Comparison of ENCODE assay signal across 22 mouse cellular contexts in the genomic region with DNA sequence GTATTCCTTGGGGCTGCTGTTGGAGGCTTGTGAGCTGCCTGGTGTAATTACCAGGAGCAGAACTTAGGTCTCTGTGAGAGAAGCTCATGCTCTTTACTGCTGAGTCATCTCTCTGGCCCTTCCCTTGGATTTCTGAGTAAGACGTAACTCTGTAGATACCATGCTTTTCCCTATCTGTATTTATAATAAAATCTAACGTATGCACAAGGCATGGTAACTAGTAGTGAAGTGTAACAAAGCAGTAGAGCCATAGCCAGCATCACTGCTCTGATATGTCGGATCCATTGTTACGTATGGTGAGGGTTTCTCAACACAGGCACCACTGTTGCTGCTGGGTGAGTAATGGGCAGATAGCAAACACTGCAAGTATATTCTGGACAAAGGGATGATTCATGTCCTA. TPM values are rescaled to one million over a fixed set of nuclear protein-coding genes. Genes with fewer than 3 reads are reported as not detected.
DNase-seq lines count a peak whose midpoint lies in the region; ATAC-seq lines count a peak whose summit lies in the region.
"Had no signal": no experiment of that assay in that cellular context is flagged by ENCODE, and none has a peak within 500 bp of the region (broad histone marks: within the 10 kb centered on the region; RNA-seq: fewer than 3 reads in every experiment).

No protein-coding gene starts in this region.

- H3K27ac ChIP-seq in liver, embryonic 13.5 days = peak overlapping the region; percentile 56; the same call in 1 of the 2 replicates
- H3K27ac ChIP-seq in kidney, embryonic 14.5 days (ENCODE audit: low read depth, low read length) = no peak overlapping the region
- H3K27ac ChIP-seq: embryonic facial prominence, embryonic 15.5 days; forebrain, embryonic 12.5 days; hindbrain, embryonic 14.5 days; kidney, postnatal 0 days; limb, embryonic 10.5 days; midbrain, embryonic 10.5 days had no signal

- no peaks in the 10 kb centered on the region for H3K9me3 ChIP-seq in megakaryocyte, embryonic 14.5 days
- H3K9me3 ChIP-seq in liver, embryonic 13.5 days (replicated peaks) = no peaks in the 10 kb centered on the region
- H3K9me3 ChIP-seq in kidney, embryonic 14.5 days (ENCODE audit: control insufficient read depth, low read length) = no peaks in the 10 kb centered on the region
- H3K9me3 ChIP-seq: embryonic facial prominence, embryonic 15.5 days; forebrain, embryonic 12.5 days; heart, embryonic 12.5 days; limb, embryonic 10.5 days; midbrain, embryonic 10.5 days had no signal

- peaks cover 89% of the 10 kb centered on the region for H3K36me3 ChIP-seq in megakaryocyte, embryonic 14.5 days (replicated peaks; ENCODE audit: low read length)
- H3K36me3 ChIP-seq in liver, embryonic 13.5 days = peaks cover 74% of the 10 kb centered on the region
- H3K36me3 ChIP-seq in kidney, embryonic 14.5 days (ENCODE audit: control insufficient read depth, insufficient read depth, low read length) = no peaks in the 10 kb centered on the region
- H3K36me3 ChIP-seq: embryonic facial prominence, embryonic 15.5 days; forebrain, embryonic 12.5 days; limb, embryonic 10.5 days had no signal

- no peak for ATAC-seq in megakaryocyte, adult 5-6 weeks (ENCODE audit: poor library complexity, severe bottlenecking)
- peak; percentile 83 for ATAC-seq in liver, embryonic 13.5 days (ENCODE audit: low read depth)
- ATAC-seq in kidney, embryonic 14.5 days (ENCODE audit: low FRiP score, low TSS enrichment) = no peak

- DNase-seq in c-Kit-positive CD71-positive TER-119-negative erythroid progenitor cells, embryonic 14.5 days (ENCODE audit: low read depth) = peak; percentile 27
- DNase-seq in liver, embryonic 13.5 days = peak; percentile 47
- no peak for DNase-seq in adrenal gland, adult 2 months
- no peak for DNase-seq in neural tube, embryonic 10.5 days (ENCODE audit: extremely low spot score, low spot score)
- DNase-seq in heart, postnatal 36 days = no peak
- DNase-seq: cerebellum, postnatal 36 days; heart, postnatal 14 days; lung, adult 18-20 months; lung, postnatal 14 days; right cerebral cortex, postnatal 4 days; thymus, adult 2 months had no signal

- 53% methylated on average over 4 of the region's 4 CpGs for WGBS in liver, embryonic 13.5 days (ENCODE audit: insufficient replicate concordance)
- WGBS in kidney, embryonic 14.5 days = 88% methylated on average over 4 of the region's 4 CpGs

- H3K4me3 ChIP-seq in megakaryocyte, embryonic 14.5 days (replicated peaks) = peak overlapping the region; percentile 75
- H3K4me3 ChIP-seq in liver, embryonic 13.5 days (replicated peaks) = no peak overlapping the region
- H3K4me3 ChIP-seq in kidney, embryonic 14.5 days (ENCODE audit: low read length) = no peak overlapping the region
- H3K4me3 ChIP-seq: embryonic facial prominence, embryonic 15.5 days; forebrain, embryonic 12.5 days; heart, embryonic 12.5 days; limb, embryonic 10.5 days; midbrain, embryonic 10.5 days had no signal

- no peaks in the 10 kb centered on the region for H3K27me3 ChIP-seq in megakaryocyte, embryonic 14.5 days (replicated peaks)
- H3K27me3 ChIP-seq in liver, embryonic 13.5 days = no peaks in the 10 kb centered on the region
- no peaks in the 10 kb centered on the region for H3K27me3 ChIP-seq in kidney, embryonic 14.5 days (ENCODE audit: control insufficient read depth, insufficient read depth, low read length)
- H3K27me3 ChIP-seq: CH12.LX; embryonic facial prominence, embryonic 15.5 days; forebrain, embryonic 12.5 days; heart, embryonic 12.5 days had no signal

- intact Hi-C loops in heart, postnatal 36 days (cut with DNase I) = no loop called here

- H3K4me1 ChIP-seq in megakaryocyte, embryonic 14.5 days = peaks cover 23% of the 10 kb centered on the region
- peaks cover 20% of the 10 kb centered on the region for H3K4me1 ChIP-seq in liver, embryonic 13.5 days (replicated peaks)
- H3K4me1 ChIP-seq in kidney, embryonic 14.5 days (ENCODE audit: control insufficient read depth, insufficient read depth, low read length) = no peaks in the 10 kb centered on the region
- H3K4me1 ChIP-seq: embryonic facial prominence, embryonic 15.5 days; forebrain, embryonic 12.5 days; heart, embryonic 12.5 days; limb, embryonic 10.5 days; midbrain, embryonic 10.5 days had no signal

- H3K4me2 ChIP-seq in liver, embryonic 13.5 days = no peak overlapping the region
- no peak overlapping the region for H3K4me2 ChIP-seq in kidney, embryonic 14.5 days (replicated peaks; ENCODE audit: low read depth, low read length)
- H3K4me2 ChIP-seq: embryonic facial prominence, embryonic 15.5 days; forebrain, embryonic 12.5 days; heart, embryonic 12.5 days; hindbrain, embryonic 14.5 days had no signal

- H3K9ac ChIP-seq in liver, embryonic 13.5 days = 0 out of 2 replicates have a peak overlapping the region, but pooled peaks have one; percentile 14
- no peak overlapping the region for H3K9ac ChIP-seq in kidney, embryonic 14.5 days (ENCODE audit: low read depth, low read length)
- H3K9ac ChIP-seq: embryonic facial prominence, embryonic 15.5 days; forebrain, embryonic 12.5 days; heart, embryonic 12.5 days; hindbrain, embryonic 14.5 days had no signal

RNA-seq across cellular contexts. Expression of a gene that starts 34.2 kb away (rescaled TPM):
- 2.2 and 3.2 TPM in 2 replicates for polyA plus RNA-seq in megakaryocyte, embryonic 14.5 days (2012; ENCODE audit: insufficient read depth, low replicate concordance)
- total RNA-seq in megakaryocyte, adult 5-6 weeks (2015) = 48.2 and 50.2 TPM in 2 replicates
- total RNA-seq in megakaryocyte, adult 5-6 weeks (2017) = 33.3 and 47.0 TPM in 2 replicates
- 24.1 and 27.0 TPM in 2 replicates for polyA plus RNA-seq in liver, embryonic 13.5 days (2015; fragmentation: Nextera tagmentation; extraction: Ambion mirVana)
- 10 to 100 TPM; 16.8 to 17.3 TPM for total RNA-seq in adrenal gland, adult 2 months (2021)
- 2.6 and 2.7 TPM in 2 replicates for polyA plus RNA-seq in adrenal gland, adult 2 months (2012; rRNA removed)
- 1 to 10 TPM; 7.7 to 8.4 TPM for total RNA-seq in heart, postnatal 36 days (2021)
- polyA plus RNA-seq in kidney, embryonic 14.5 days (2014; fragmentation: Nextera tagmentation; extraction: Ambion mirVana) = 4.5 and 6.1 TPM in 2 replicates

Comparison
In these comparisons a context has a peak if more than half of its experiments do, and no peak if none do; other contexts are left out.
1. DNase-seq: peak in c-Kit-positive CD71-positive TER-119-negative erythroid progenitor cells, embryonic 14.5 days (single experiment) and liver, embryonic 13.5 days (single experiment); none in adrenal gland, adult 2 months (single experiment), neural tube, embryonic 10.5 days (single experiment) and heart, postnatal 36 days (0 of 2).